Mouse (Mus musculus): ENCODE data around the gene Gm6904. TPM values are rescaled to one million over a fixed set of nuclear protein-coding genes. Genes with fewer than 3 reads are reported as not detected.

Gene Gm6904
- polyA plus RNA-seq (2015; fragmentation: Nextera tagmentation; extraction: Ambion mirVana): not detected in 2 replicates

DNA sequence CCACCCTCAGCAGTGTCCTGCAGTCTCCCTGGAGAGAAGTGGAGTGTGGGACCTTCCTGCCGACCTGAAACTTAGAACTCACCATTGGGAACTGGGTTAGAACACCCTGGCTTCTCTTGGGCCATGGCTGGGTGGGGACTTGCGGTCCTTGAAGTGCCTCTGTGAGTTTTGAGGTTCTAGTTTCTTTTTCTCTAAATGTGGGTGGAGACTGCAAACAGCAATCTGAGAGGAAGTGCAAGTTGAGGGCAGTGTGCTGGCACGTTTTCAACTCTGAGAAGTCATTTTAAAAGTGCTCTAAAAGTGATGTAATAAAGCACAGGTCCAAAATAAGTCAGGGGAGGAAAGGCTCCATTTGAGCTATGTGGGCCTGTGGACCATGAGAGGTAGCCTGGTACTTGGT, at the start of gene Gm6904:
Gm6904 (minus strand) TSS at position 161 of the 400 bp plus-strand sequence.

DNA sequence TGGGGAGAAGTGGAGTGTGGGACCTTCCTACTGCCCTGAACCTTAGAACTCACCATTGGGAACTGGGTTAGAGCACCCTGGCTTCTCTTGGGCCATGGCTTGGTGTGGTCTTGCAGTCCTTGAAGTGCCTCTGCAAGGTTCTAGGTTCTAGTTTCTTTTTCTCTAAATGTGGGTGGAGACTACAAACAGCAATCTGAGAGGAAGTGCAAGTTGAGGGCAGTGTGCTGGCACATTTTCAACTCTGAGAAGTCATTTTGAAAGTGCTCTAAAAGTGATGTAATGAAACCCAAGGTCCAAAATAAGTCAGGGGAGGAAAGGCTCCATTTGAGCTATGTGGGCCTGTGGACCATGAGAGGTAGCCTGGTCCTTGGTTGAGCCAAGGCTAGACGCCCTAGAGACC, 37.4 kb upstream of the Gm6904 start, which contains the start of gene Phf11a:
Phf11a (minus strand) TSS at position 132 of the 400 bp plus-strand sequence.

GRCm38 (mm10) chr14:59200711-59201603, 59.1 kb downstream of the Gm6904 start, which contains the start of gene Rcbtb1:
Gene Rcbtb1, plus strand, starts transcription at chr14:59201209.

Other genes with a start within 250 kb of the Gm6904 start
- not detected in 2 replicates for gene 1700129C05Rik, start 117.3 kb downstream of the Gm6904 start, polyA plus RNA-seq (2015; fragmentation: Nextera tagmentation; extraction: Ambion mirVana)
- gene Gm5142, start 81.5 kb downstream of the Gm6904 start, polyA plus RNA-seq (2015; fragmentation: Nextera tagmentation; extraction: Ambion mirVana): not detected in 2 replicates
- gene Rcbtb1, start 59.0 kb downstream of the Gm6904 start, polyA plus RNA-seq (2015; fragmentation: Nextera tagmentation; extraction: Ambion mirVana): 19.4 and 20.4 TPM in 2 replicates
- 0.19 TPM in 1 of 2 replicates, not detected in the other for gene Phf11a, start 37.3 kb upstream of the Gm6904 start, polyA plus RNA-seq (2015; fragmentation: Nextera tagmentation; extraction: Ambion mirVana)
- gene Phf11b, start 81.1 kb upstream of the Gm6904 start, polyA plus RNA-seq (2015; fragmentation: Nextera tagmentation; extraction: Ambion mirVana): 1.4 and 1.8 TPM in 2 replicates
- gene Phf11d, start 105.3 kb upstream of the Gm6904 start, polyA plus RNA-seq (2015; fragmentation: Nextera tagmentation; extraction: Ambion mirVana): 5.2 and 6.0 TPM in 2 replicates
- gene Phf11c, start 135.2 kb upstream of the Gm6904 start, polyA plus RNA-seq (2015; fragmentation: Nextera tagmentation; extraction: Ambion mirVana): 0.04 and 0.18 TPM in 2 replicates
- gene Setdb2, start 180.7 kb upstream of the Gm6904 start, polyA plus RNA-seq (2015; fragmentation: Nextera tagmentation; extraction: Ambion mirVana): 3.4 and 3.7 TPM in 2 replicates
- gene Cab39l, start 180.8 kb upstream of the Gm6904 start, polyA plus RNA-seq (2015; fragmentation: Nextera tagmentation; extraction: Ambion mirVana): 13.3 and 17.8 TPM in 2 replicates